Mouse (Mus musculus) liver, adult 2 months (tissue): ENCODE measurements around the gene Col5a2.

Source experiments
- CTCF ChIP-seq: fragments of 200-500 bp; IDR thresholded peaks from 2 replicates; pipeline ENCODE4 v1.5.1; 2011; ENCODE audit warnings: low read depth, low read length, control low read depth
- POLR2A ChIP-seq: fragments of 200-500 bp; IDR thresholded peaks from 2 replicates; pipeline ENCODE4 v1.6.1; 2011; ENCODE audit warnings: low read length, control low read depth; ENCODE audit not compliant: insufficient read depth; ENCODE audit errors: extremely low read depth

- no peak for TF ChIP-seq POLR2A
- TF ChIP-seq CTCF: no peak
Measured at GRCm38 (mm10) chr1:45541888-45542287, 38.8 kb upstream of the Col5a2 start.
